Mouse (Mus musculus) gastrocnemius, postnatal 10 days (tissue): ENCODE data around the gene Atoh7. TPM values are rescaled to one million over a fixed set of nuclear protein-coding genes. Genes with fewer than 3 reads are reported as not detected.

Source experiments
- total RNA-seq, 2 experiments: library from RNA; stranded (reverse); gene quantifications; 2 replicates each; pipeline ENCODE4 v1.2.3; 2021

Atoh7 gene
- total RNA-seq, 2 experiments from 2014 or later = 0.14 to 0.32 TPM

Other genes starting within 250 kb of the Atoh7 start
- gene Tet1, start 190.7 kb upstream of the Atoh7 start, total RNA-seq = 10 to 100 TPM; 15.3 to 26.2 TPM
- gene Slc25a16, start 179.0 kb upstream of the Atoh7 start, total RNA-seq = 10 to 100 TPM; 19.8 to 22.0 TPM
- 1 to 10 TPM; 1.9 to 3.4 TPM for gene Dna2, start 152.6 kb upstream of the Atoh7 start, total RNA-seq
- gene Rufy2, start 119.4 kb upstream of the Atoh7 start, total RNA-seq = 10 to 100 TPM; 12.2 to 12.3 TPM
- gene Hnrnph3, start 75.4 kb upstream of the Atoh7 start, total RNA-seq = 10 to 100 TPM; 15.9 to 24.0 TPM
- gene Pbld2, start 75.3 kb upstream of the Atoh7 start, total RNA-seq = 1 to 10 TPM; 1.2 to 1.6 TPM
- under 1 TPM; 0.56 to 0.75 TPM for gene Pbld1, start 39.5 kb upstream of the Atoh7 start, total RNA-seq
- gene Mypn, start 104.3 kb downstream of the Atoh7 start, total RNA-seq = 100 to 1,000 TPM; 230 to 232 TPM
- gene Herc4, start 144.2 kb downstream of the Atoh7 start, total RNA-seq = 10 to 100 TPM; 22.6 to 32.1 TPM